Mouse (Mus musculus) lung, postnatal 0 days (tissue): Measurements from ENCODE around the gene Dppa1.

ENCODE experiments used
- CTCF ChIP-seq: IDR thresholded peaks from 2 replicates; pipeline ENCODE4 v1.5.1; 2016; ENCODE audit warnings: antibody characterized with exemption, mild to moderate bottlenecking
- EP300 ChIP-seq: IDR thresholded peaks from 2 replicates; pipeline ENCODE4 v1.6.1; 2016; ENCODE audit warnings: antibody characterized with exemption, mild to moderate bottlenecking, control low read depth

GRCm38 (mm10) chr11:46571327-46571726 lies 57.7 kb downstream of the Dppa1 start, which contains the start of gene BC053393:
- TF ChIP-seq CTCF (no peak), EP300 (no peak)
